Mouse (Mus musculus) myocyte (in vitro differentiated cells): Measurements from ENCODE around the gene Anxa4. TPM values are rescaled to one million over a fixed set of nuclear protein-coding genes. Genes with fewer than 3 reads are reported as not detected.

Experiments
- H3K27me3 ChIP-seq: one replicate; pipeline ENCODE4 v1.6.1; 2011; ENCODE audit not compliant: control insufficient read depth, insufficient read depth, insufficient read length
- H3K36me3 ChIP-seq: one replicate; pipeline ENCODE4 v1.6.1; 2011; ENCODE audit not compliant: control insufficient read depth, insufficient read depth
- H3K4me2 ChIP-seq: one replicate; pipeline ENCODE4 v1.6.1; 2011; ENCODE audit warnings: low read depth, control low read depth
- H3K4me3 ChIP-seq: one replicate; pipeline ENCODE4 v1.5.1; 2011; ENCODE audit warnings: mild to moderate bottlenecking, control low read depth, moderate library complexity
- H3K79me2 ChIP-seq: one replicate; pipeline ENCODE4 v1.6.1; 2011; ENCODE audit not compliant: control insufficient read depth, insufficient read depth
- H3ac ChIP-seq: one replicate; pipeline ENCODE4 v1.6.1; 2011; ENCODE audit not compliant: control insufficient read depth, insufficient read length
- CEBPB ChIP-seq: IDR thresholded peaks from 2 replicates; pipeline ENCODE4 v1.6.1; 2011; ENCODE audit warnings: mild to moderate bottlenecking, moderate library complexity; ENCODE audit not compliant: poor library complexity, insufficient read depth, severe bottlenecking
- E2F4 ChIP-seq: IDR thresholded peaks from one replicate; pipeline ENCODE4 v1.6.1; 2011; ENCODE audit warnings: mild to moderate bottlenecking, control low read depth, moderate library complexity; ENCODE audit not compliant: insufficient read depth
- MAX ChIP-seq: IDR thresholded peaks from one replicate; pipeline ENCODE4 v1.6.1; 2011; ENCODE audit warnings: low read depth, mild to moderate bottlenecking, control low read depth
- MYOD1 ChIP-seq, 3 experiments: IDR thresholded peaks; one replicate each; pipeline ENCODE4 v1.6.1; 2011; ENCODE audit warnings: control low read depth in 2 of 3, low read depth in 2 of 3, mild to moderate bottlenecking in 2 of 3, moderate library complexity in 1 of 3; ENCODE audit not compliant: insufficient read length in 2 of 3, control insufficient read depth in 1 of 3
- MYOG ChIP-seq, 3 experiments: IDR thresholded peaks; one replicate each; pipeline ENCODE4 v1.6.1; 2011; ENCODE audit warnings: control low read depth in 2 of 3, low read depth in 2 of 3, mild to moderate bottlenecking in 2 of 3; ENCODE audit not compliant: insufficient read length in 2 of 3, control insufficient read depth in 1 of 3, insufficient read depth in 1 of 3
- POLR2A ChIP-seq: IDR thresholded peaks from one replicate; pipeline ENCODE4 v1.6.1; 2011; ENCODE audit warnings: low read depth, mild to moderate bottlenecking, control low read depth, moderate library complexity; ENCODE audit not compliant: insufficient read length
- POLR2AphosphoS2 ChIP-seq: IDR thresholded peaks from one replicate; pipeline ENCODE4 v1.6.1; 2011; ENCODE audit warnings: low read depth, control low read depth; ENCODE audit not compliant: insufficient read length
- REST ChIP-seq: IDR thresholded peaks from one replicate; pipeline ENCODE4 v1.6.1; 2011; ENCODE audit warnings: mild to moderate bottlenecking, control low read depth, moderate library complexity; ENCODE audit not compliant: insufficient read depth, insufficient read length
- SRF ChIP-seq: IDR thresholded peaks from one replicate; pipeline ENCODE4 v1.6.1; 2011; ENCODE audit warnings: low read depth; ENCODE audit not compliant: control insufficient read depth, insufficient read length
- TCF12 ChIP-seq: IDR thresholded peaks from one replicate; pipeline ENCODE4 v1.6.1; 2011; ENCODE audit warnings: mild to moderate bottlenecking, control low read depth; ENCODE audit not compliant: poor library complexity, insufficient read depth, severe bottlenecking
- TCF3 ChIP-seq: IDR thresholded peaks from one replicate; pipeline ENCODE4 v1.6.1; 2011; ENCODE audit warnings: low read depth, control low read depth; ENCODE audit not compliant: insufficient read length
- USF1 ChIP-seq: IDR thresholded peaks from one replicate; pipeline ENCODE4 v1.6.1; 2011; ENCODE audit warnings: low read depth, mild to moderate bottlenecking, control low read depth, moderate library complexity
- polyA plus RNA-seq: library from polyadenylated mRNA; unstranded; fragments of >200 nt; fragmentation: generic; extraction: Trizol; gene quantifications from one replicate; pipeline ENCODE4 v1.2.1, GENCODE M21; 2012; ENCODE audit warnings: missing spikeins

Gene Anxa4
- polyA plus RNA-seq, 1 experiment, result 72.5 TPM

DNA sequence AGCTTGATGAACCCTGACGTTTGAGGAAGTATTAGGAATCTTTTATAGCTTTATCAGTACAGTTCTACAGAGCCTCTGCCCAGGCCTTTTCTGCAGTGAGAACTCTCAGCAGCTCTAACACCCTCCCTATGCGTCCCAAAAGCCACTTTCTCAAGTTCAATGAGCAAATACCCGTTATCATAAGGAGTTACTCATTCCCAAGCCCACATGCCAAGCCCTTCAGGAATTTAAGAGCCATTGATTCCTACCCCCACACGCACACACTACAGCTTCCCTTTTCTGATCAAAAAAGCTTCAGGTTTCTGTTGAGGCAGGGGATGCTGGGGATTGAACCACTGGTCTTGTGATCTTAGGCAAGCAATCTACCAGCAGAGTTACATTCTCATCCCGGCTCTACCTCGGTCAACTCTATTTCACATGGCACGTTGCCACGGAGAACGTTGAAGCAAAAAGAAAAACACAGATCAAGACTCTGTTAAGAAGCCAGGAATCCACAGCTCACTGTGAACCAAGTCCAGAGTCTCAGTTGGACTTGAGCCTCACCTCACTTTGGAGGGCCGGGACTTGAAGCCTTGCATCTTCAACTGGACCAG lies 2.9 kb downstream of the Anxa4 start:
- Histone ChIP-seq H3K4me2 (peak overlapping the region; percentile 35), H3ac (no peak overlapping the region), H3K27me3 (no peaks in the 10 kb centered on the region), H3K79me2 (peaks cover 66% of the 10 kb centered on the region), H3K4me3 (no peak overlapping the region), H3K36me3 (peaks cover 4% of the 10 kb centered on the region)
- TF ChIP-seq MYOD1 (IDR thresholded peaks at IDR 0.05; ENCODE audit: control insufficient read depth in 1 of 3, insufficient read length in 2 of 3, low read depth in 2 of 3) (no peak), TCF3 (no peak), POLR2A (no peak), SRF (no peak), USF1 (no peak), MAX (no peak), TCF12 (no peak), E2F4 (no peak), CEBPB (no peak), MYOG (IDR thresholded peaks at IDR 0.05; ENCODE audit: control insufficient read depth in 1 of 3, insufficient read depth in 1 of 3, insufficient read length in 2 of 3, low read depth in 2 of 3) (no peak), POLR2AphosphoS2 (no peak), REST (no peak)

DNA sequence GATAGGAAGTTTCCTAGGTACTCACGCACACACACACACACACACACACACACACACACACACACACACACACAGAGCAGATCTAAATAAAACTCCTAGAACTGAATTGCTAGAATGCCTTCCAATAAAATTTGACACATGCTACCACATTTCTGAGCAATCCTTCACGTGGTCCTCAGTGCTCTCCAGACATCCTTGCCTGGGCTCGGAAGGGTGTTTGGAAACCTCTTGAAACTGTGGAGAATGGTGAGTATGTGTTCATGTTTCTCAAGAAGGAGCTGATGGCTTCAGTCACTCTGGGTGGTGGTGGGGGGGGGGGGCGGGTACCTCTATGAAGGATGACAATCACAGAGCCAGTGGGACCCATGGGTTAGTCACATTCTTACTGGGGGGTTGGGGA lies 5.1 kb downstream of the Anxa4 start:
- Histone ChIP-seq H3ac (no peak overlapping the region), H3K36me3 (peaks cover 4% of the 10 kb centered on the region), H3K4me2 (no peak overlapping the region), H3K27me3 (no peaks in the 10 kb centered on the region), H3K79me2 (peaks cover 71% of the 10 kb centered on the region), H3K4me3 (no peak overlapping the region)
- TF ChIP-seq TCF12 (no peak), POLR2A (no peak), E2F4 (no peak), MYOD1 (IDR thresholded peaks at IDR 0.05; ENCODE audit: control insufficient read depth in 1 of 3, insufficient read length in 2 of 3, low read depth in 2 of 3) (no peak), SRF (no peak), TCF3 (no peak), MAX (no peak), USF1 (no peak), REST (no peak), POLR2AphosphoS2 (no peak), MYOG (IDR thresholded peaks at IDR 0.05; ENCODE audit: control insufficient read depth in 1 of 3, insufficient read depth in 1 of 3, insufficient read length in 2 of 3, low read depth in 2 of 3) (no peak), CEBPB (no peak)

DNA sequence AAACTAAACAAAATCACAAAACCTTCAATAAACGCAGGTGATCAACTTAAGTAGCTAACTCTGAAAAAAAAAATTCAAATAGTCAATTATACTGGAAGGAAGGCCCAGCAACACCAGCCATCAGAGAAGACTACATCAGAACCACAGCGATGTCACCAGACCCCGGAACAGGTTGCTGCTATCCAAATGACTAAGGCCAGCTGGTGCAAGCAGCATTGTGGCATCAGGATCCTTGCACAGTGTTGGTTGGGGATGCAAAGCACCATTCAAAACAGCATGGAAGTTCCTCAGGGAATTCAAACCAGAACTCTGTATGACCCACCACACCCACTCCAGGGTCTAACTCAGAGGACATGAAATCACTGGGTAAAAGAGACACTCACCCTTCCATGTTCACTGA lies 6.8 kb downstream of the Anxa4 start:
- H3K79me2 ChIP-seq, result peaks cover 58% of the 10 kb centered on the region
- TF ChIP-seq MYOD1 (IDR thresholded peaks at IDR 0.05; ENCODE audit: control insufficient read depth in 1 of 3, insufficient read length in 2 of 3, low read depth in 2 of 3) (peak in 1 of 3 experiments; percentile 31), MYOG (IDR thresholded peaks at IDR 0.05; ENCODE audit: control insufficient read depth in 1 of 3, insufficient read depth in 1 of 3, insufficient read length in 2 of 3, low read depth in 2 of 3) (peak in 1 of 3 experiments; percentile 5), POLR2A (no peak)
- no peaks in the 10 kb centered on the region for H3K27me3 ChIP-seq
- H3K4me3 ChIP-seq, result no peak overlapping the region
- peaks cover 4% of the 10 kb centered on the region for H3K36me3 ChIP-seq
- no peak overlapping the region for H3ac ChIP-seq
- H3K4me2 ChIP-seq, result no peak overlapping the region

DNA sequence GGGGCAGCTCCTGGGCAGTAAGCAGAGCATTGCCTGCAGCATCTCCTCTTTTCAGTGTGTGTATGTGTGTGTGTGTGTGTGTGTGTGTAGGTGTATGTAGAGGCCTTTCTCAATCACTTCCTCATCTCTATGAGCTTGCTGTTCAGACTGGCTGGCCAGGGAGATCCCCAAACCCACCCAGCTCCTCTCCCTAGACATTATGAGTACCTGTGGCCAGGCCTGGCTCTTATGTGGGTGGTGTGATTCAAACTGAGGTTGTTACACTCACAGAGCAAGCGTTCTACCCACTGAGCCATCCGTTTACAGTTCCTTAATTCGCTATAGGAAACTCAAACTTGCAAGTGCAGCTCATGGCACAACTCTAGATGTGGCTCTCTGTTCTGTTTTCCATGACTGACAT lies 8.6 kb downstream of the Anxa4 start:
- Histone ChIP-seq H3ac (no peak overlapping the region), H3K27me3 (no peaks in the 10 kb centered on the region), H3K4me3 (no peak overlapping the region), H3K4me2 (no peak overlapping the region), H3K36me3 (peaks cover 4% of the 10 kb centered on the region), H3K79me2 (peaks cover 51% of the 10 kb centered on the region)
- no peak for TF ChIP-seq TCF12
- TF ChIP-seq MYOD1 (IDR thresholded peaks at IDR 0.05; ENCODE audit: control insufficient read depth in 1 of 3, insufficient read length in 2 of 3, low read depth in 2 of 3), result no peak
- no peak for TF ChIP-seq TCF3
- no peak for TF ChIP-seq SRF
- TF ChIP-seq MAX, result no peak
- no peak for TF ChIP-seq POLR2AphosphoS2
- no peak for TF ChIP-seq REST
- TF ChIP-seq USF1, result no peak
- no peak for TF ChIP-seq CEBPB
- TF ChIP-seq POLR2A, result no peak
- TF ChIP-seq MYOG (IDR thresholded peaks at IDR 0.05; ENCODE audit: control insufficient read depth in 1 of 3, insufficient read depth in 1 of 3, insufficient read length in 2 of 3, low read depth in 2 of 3), result no peak
- TF ChIP-seq E2F4, result no peak

DNA sequence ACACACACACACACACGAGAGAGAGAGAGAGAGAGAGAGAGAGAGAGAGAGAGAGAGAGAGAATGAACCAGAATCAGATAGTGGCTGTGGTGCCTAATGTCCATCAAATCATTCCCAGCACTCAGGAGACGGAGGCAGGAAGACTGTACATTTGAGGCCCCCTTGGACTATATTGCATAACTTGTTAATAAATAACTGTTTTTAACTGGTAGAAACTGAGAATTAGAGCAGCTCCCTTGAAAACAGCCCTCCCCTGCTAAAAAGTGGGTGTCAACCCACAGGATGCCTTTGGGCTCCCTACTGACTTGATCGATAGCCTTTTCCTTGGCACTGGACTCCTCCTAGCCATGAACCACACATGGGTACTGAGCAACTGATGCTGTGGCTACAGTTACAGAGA lies 11.0 kb downstream of the Anxa4 start:
- Histone ChIP-seq H3K79me2 (peaks cover 41% of the 10 kb centered on the region), H3K36me3 (no peaks in the 10 kb centered on the region), H3K4me3 (no peak overlapping the region), H3ac (no peak overlapping the region), H3K27me3 (no peaks in the 10 kb centered on the region), H3K4me2 (peak overlapping the region; percentile 62)
- TF ChIP-seq REST (no peak), USF1 (no peak), MYOD1 (IDR thresholded peaks at IDR 0.05; ENCODE audit: control insufficient read depth in 1 of 3, insufficient read length in 2 of 3, low read depth in 2 of 3) (no peak), TCF12 (no peak), MAX (no peak), POLR2AphosphoS2 (no peak), TCF3 (no peak), POLR2A (no peak), MYOG (IDR thresholded peaks at IDR 0.05; ENCODE audit: control insufficient read depth in 1 of 3, insufficient read depth in 1 of 3, insufficient read length in 2 of 3, low read depth in 2 of 3) (no peak), SRF (no peak), E2F4 (no peak), CEBPB (no peak)
